Mouse (Mus musculus): ENCODE measurements around the gene Zfp65. TPM values are rescaled to one million over a fixed set of nuclear protein-coding genes. Genes with fewer than 3 reads are reported as not detected.
A peak's percentile ranks its signal among the peaks of the same experiment; 100 is the strongest.
"Not testable (repeated sequence)": the region's sequence is repeated elsewhere in the genome, so short reads cannot be mapped to it uniquely, and the experiment has no call there.

Gene Zfp65
- 3.2 and 3.5 TPM in 2 replicates for polyA plus RNA-seq (2014; fragmentation: Nextera tagmentation; extraction: Ambion mirVana)

DNA sequence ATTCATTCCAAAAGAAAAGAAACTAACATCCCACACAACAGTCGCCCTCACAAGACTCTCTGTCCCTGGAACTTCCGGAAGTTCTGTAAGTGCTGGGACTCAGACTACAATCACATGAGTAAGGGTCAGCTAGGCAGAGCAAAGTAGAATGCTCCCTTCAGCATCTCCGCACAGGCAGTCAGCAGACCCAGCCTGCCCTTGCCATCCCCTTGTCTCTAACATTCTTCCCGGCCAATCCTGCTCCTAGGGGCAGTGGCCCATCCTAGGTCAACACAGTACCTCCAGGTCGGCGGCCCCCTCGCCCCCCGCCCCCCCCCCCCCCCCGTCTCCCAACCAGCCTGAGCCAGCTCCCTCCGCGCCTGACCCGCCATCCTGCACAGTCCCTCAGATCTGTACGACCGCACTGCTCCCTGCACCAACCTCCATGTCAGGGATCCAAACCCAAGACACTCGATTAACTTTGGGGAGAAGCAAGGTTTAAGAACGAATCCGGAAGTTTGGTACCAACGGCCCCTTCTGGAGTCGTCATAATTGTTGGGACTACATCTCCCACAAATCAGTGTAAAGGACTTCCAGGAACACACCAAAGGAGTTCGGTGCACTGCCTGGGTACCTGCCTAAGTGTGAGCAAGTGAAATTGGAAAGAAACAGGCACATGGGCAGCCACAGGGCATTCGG, at the start of gene Zfp65:
Gene Zfp65, minus strand, starts transcription at position 533 of the 678 bp plus-strand sequence.
- peak within 1 kb of the TSS; percentile 65 for H3K4me2 ChIP-seq
- no peaks in the 10 kb centered on the region for H3K36me3 ChIP-seq (ENCODE audit: control insufficient read depth, insufficient read depth, low read length)
- no peaks in the 10 kb centered on the region for H3K27me3 ChIP-seq (replicated peaks; ENCODE audit: control insufficient read depth, insufficient read depth, low read length)
- 11% methylated on average over 16 of the region's 21 CpGs for WGBS
- H3K27ac ChIP-seq (ENCODE audit: low read depth, low read length): no peak within 1 kb of the TSS
- ATAC-seq (replicated peaks; ENCODE audit: low FRiP score) (peak; percentile 50), DNase-seq (ENCODE audit: low spot score) (peak; percentile 40)
- H3K4me3 ChIP-seq (ENCODE audit: low read depth, low read length): peak within 1 kb of the TSS; percentile 53
- H3K9me3 ChIP-seq (ENCODE audit: control insufficient read depth, low read length): no peaks in the 10 kb centered on the region
- no peaks in the 10 kb centered on the region for H3K4me1 ChIP-seq (replicated peaks; ENCODE audit: control insufficient read depth, insufficient read depth, low read length)
- peak within 1 kb of the TSS; percentile 63 for H3K9ac ChIP-seq (ENCODE audit: low read depth, low read length)

DNA sequence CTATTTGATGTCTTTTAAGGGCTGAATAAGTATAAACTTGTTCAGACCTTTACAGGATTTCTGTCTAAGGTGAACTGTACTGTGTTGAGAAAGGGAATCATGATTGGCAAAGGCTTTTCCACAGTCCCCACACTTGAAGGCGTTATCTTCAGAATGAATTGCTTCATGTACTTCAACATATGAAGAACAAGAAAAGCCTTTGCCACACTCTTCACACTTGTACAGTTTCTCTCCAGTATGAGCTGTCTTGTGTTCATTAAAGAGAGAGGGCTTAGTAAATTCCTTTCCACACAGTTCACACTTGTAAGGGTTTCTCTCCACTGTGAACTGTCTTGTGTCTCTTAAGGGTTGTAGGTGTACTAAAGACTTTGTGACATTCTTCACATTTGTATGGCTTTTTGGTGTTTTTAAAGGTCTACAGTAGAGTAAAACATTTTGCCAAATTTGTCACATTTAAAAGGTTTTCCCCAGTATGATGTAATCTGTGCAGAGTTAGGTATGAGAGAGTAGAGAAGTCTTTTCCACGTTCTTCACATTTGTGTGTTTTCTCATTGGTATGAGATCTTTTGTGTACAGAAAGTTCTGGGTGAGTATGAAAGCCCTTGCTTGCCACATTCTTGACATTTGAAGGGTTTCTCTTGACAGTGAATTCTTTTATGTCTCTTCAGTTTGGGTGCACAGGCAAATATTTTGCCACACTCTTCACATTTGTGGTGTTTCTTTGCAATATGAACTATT, 34.2 kb upstream of the Zfp65 start:
- Histone ChIP-seq H3K4me2 (no peak overlapping the region), H3K27me3 (replicated peaks; ENCODE audit: control insufficient read depth, insufficient read depth, low read length) (no peaks in the 10 kb centered on the region), H3K9ac (ENCODE audit: low read depth, low read length) (no peak overlapping the region), H3K36me3 (ENCODE audit: control insufficient read depth, insufficient read depth, low read length) (no peaks in the 10 kb centered on the region), H3K27ac (ENCODE audit: low read depth, low read length) (no peak overlapping the region), H3K4me3 (ENCODE audit: low read depth, low read length) (no peak overlapping the region), H3K4me1 (replicated peaks; ENCODE audit: control insufficient read depth, insufficient read depth, low read length) (no peaks in the 10 kb centered on the region), H3K9me3 (ENCODE audit: control insufficient read depth, low read length) (no peaks in the 10 kb centered on the region)
- WGBS: 79% methylated on average over 2 of the region's 2 CpGs
- DNase-seq (ENCODE audit: low spot score) (no peak), ATAC-seq (replicated peaks; ENCODE audit: low FRiP score) (no peak)

DNA sequence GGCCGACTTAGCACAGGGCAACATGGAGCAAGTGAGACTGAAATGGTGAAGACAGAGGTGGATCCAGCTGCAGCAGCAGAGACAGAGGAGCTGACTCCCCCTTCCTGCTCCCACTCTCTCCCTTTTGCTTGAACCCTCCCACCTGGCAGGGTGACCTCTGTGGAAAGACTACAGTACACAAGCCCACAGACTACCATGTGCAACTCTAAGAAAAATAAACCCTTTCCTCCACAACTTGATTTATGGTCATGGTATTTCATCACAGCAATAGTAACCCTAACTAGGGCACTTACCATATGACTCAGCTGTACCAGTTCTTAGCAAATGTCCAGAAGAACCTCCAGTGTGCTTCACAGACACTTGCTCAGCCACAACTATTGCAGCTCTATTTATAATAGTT, 31.0 kb upstream of the Zfp65 start:
- Histone ChIP-seq H3K9ac (ENCODE audit: low read depth, low read length) (no peak overlapping the region), H3K9me3 (ENCODE audit: control insufficient read depth, low read length) (no peaks in the 10 kb centered on the region), H3K4me3 (ENCODE audit: low read depth, low read length) (no peak overlapping the region), H3K4me2 (no peak overlapping the region), H3K27me3 (replicated peaks; ENCODE audit: control insufficient read depth, insufficient read depth, low read length) (no peaks in the 10 kb centered on the region), H3K27ac (ENCODE audit: low read depth, low read length) (no peak overlapping the region), H3K36me3 (ENCODE audit: control insufficient read depth, insufficient read depth, low read length) (no peaks in the 10 kb centered on the region), H3K4me1 (replicated peaks; ENCODE audit: control insufficient read depth, insufficient read depth, low read length) (no peaks in the 10 kb centered on the region)
- ATAC-seq (replicated peaks; ENCODE audit: low FRiP score) (no peak), DNase-seq (ENCODE audit: low spot score) (no peak)
- WGBS: 82% methylated on average over 1 of the region's 1 CpGs

DNA sequence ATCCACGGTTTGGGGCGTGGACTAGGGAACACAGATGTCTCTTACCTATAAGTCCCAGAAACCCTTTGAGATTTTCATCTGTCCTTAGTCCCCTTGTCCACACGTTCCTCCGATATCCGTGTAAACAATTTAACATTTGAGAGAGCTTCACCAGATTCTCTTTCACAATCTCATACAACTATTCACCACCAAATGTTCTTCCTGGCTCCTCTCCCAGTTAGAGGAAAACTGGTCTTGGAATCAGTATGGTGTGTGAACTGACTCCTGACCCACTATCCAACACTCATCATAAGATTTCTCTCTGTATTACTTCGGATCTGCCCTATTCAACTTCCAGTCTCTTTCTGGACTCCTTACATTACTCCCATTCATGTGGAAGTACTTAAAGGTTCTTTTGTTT, 26.8 kb upstream of the Zfp65 start:
- no peak overlapping the region for H3K27ac ChIP-seq (ENCODE audit: low read depth, low read length)
- H3K4me1 ChIP-seq (replicated peaks; ENCODE audit: control insufficient read depth, insufficient read depth, low read length): no peaks in the 10 kb centered on the region
- H3K36me3 ChIP-seq (ENCODE audit: control insufficient read depth, insufficient read depth, low read length): no peaks in the 10 kb centered on the region
- H3K9me3 ChIP-seq (ENCODE audit: control insufficient read depth, low read length): no peaks in the 10 kb centered on the region
- DNase-seq (ENCODE audit: low spot score) (no peak), ATAC-seq (replicated peaks; ENCODE audit: low FRiP score) (no peak)
- H3K4me3 ChIP-seq (ENCODE audit: low read depth, low read length): no peak overlapping the region
- H3K4me2 ChIP-seq: no peak overlapping the region
- 81% methylated on average over 6 of the region's 6 CpGs for WGBS
- H3K9ac ChIP-seq (ENCODE audit: low read depth, low read length): no peak overlapping the region
- no peaks in the 10 kb centered on the region for H3K27me3 ChIP-seq (replicated peaks; ENCODE audit: control insufficient read depth, insufficient read depth, low read length)

DNA sequence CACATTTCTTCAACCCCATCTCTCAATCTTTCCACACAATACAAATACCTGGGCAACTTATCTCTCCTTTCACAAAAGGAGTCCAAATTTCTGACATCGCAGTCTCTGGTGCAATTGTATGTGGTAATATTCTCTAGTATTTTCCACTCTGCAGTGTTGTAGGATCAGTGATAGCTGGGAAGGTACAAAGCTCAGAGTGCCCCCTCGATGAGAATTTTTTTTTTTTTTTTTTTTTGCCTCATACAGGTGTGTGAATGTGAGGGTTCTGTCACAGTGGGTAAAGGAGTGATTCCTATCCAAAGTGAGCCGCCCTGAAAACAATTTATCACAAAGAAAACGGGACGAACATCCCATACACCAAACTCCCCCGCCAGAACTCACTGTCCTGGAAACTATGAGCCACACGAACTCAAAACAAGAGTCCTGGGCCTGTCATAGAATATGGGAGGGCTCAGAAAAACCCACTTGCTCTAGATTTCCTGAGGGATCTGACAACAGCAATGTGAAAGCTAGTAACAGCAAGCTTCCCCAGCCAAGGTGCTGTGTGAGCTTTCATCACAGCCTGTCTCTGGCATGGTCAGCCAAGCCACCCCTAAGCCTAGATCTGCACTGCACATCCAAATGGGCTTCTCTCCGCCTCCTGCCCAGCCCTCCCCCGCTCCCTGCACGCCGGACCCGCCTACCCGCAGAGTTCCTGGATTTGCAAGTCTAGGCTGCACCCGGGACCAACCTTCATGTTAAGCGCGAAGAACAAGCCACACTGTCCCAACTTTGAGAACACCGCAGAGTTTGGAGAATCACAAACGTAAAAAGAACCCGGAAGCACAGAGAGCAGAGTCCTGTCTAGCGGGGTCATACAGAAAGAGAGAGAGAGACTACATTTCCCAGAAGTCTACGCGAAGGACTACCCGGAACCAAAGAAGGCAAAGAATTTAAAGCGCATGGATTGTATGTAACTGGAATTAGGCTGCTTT, 25.6 kb upstream of the Zfp65 start, which contains the start of gene Zfp85:
Gene Zfp85, minus strand, starts transcription at position 896 of the 974 bp plus-strand sequence.
- ATAC-seq (replicated peaks; ENCODE audit: low FRiP score) (peak; percentile 92), DNase-seq (ENCODE audit: low spot score) (peak; percentile 81)
- H3K27me3 ChIP-seq (replicated peaks; ENCODE audit: control insufficient read depth, insufficient read depth, low read length): no peaks in the 10 kb centered on the region
- peak within 1 kb of the TSS; percentile 60; the same call in 1 of the 2 replicates for H3K27ac ChIP-seq (ENCODE audit: low read depth, low read length)
- 7% methylated on average over 24 of the region's 24 CpGs for WGBS
- H3K4me3 ChIP-seq (ENCODE audit: low read depth, low read length): peak within 1 kb of the TSS; percentile 69
- peak within 1 kb of the TSS; percentile 70 for H3K4me2 ChIP-seq
- peak within 1 kb of the TSS; percentile 74 for H3K9ac ChIP-seq (ENCODE audit: low read depth, low read length)
- H3K9me3 ChIP-seq (ENCODE audit: control insufficient read depth, low read length): no peaks in the 10 kb centered on the region
- H3K4me1 ChIP-seq (replicated peaks; ENCODE audit: control insufficient read depth, insufficient read depth, low read length): no peaks in the 10 kb centered on the region
- H3K36me3 ChIP-seq (ENCODE audit: control insufficient read depth, insufficient read depth, low read length): no peaks in the 10 kb centered on the region

DNA sequence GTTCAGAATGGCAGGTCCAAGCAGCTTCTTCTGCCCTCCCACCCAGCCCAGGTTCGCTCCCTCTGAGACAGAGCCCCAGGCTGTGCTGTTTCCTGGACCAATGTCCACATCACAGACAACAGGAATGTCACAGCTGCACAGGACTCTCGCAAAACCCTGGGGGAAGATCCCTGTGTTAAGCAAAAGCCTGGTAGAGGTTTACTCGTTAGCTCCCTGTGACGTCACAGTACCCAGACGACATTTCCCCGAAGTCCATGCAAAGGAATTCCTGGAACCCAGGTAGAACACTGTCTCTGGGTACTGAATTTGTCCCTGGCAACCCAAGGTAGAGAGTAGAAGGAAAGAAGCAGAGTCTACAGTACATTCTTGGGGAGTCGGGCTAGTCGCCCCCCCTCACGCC, 14.9 kb upstream of the Zfp65 start:
- Histone ChIP-seq H3K4me1 (replicated peaks; ENCODE audit: control insufficient read depth, insufficient read depth, low read length) (no peaks in the 10 kb centered on the region), H3K4me2 (no peak overlapping the region), H3K4me3 (ENCODE audit: low read depth, low read length) (no peak overlapping the region), H3K27ac (ENCODE audit: low read depth, low read length) (no peak overlapping the region), H3K27me3 (replicated peaks; ENCODE audit: control insufficient read depth, insufficient read depth, low read length) (no peaks in the 10 kb centered on the region), H3K9me3 (ENCODE audit: control insufficient read depth, low read length) (no peaks in the 10 kb centered on the region), H3K9ac (ENCODE audit: low read depth, low read length) (no peak overlapping the region), H3K36me3 (ENCODE audit: control insufficient read depth, insufficient read depth, low read length) (no peaks in the 10 kb centered on the region; the same call in 1 of the 2 replicates)
- WGBS: 87% methylated on average over 9 of the region's 9 CpGs
- DNase-seq (ENCODE audit: low spot score) (no peak), ATAC-seq (replicated peaks; ENCODE audit: low FRiP score) (no peak)

DNA sequence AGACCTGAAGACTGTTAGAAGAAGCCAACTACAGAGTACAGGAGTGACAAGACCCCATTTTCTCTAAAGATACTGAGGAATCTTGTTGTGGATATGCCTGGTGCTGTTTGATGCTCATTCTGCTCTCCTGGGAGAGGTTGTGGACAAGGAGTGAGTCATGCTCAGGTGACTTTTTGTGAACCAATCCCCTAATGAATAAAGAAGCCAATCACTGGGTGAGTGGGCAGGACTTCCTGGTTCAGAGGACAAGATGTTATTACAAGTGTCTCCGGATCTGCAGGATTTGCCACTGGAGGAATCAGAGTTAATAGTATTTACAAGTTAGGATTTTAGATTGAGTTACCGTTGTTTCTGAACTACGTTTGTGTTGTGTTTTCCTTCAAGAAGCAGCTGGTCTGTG, 14.0 kb upstream of the Zfp65 start:
- H3K4me2 ChIP-seq: no peak overlapping the region
- ATAC-seq (replicated peaks; ENCODE audit: low FRiP score) (no peak), DNase-seq (ENCODE audit: low spot score) (no peak)
- no peaks in the 10 kb centered on the region for H3K9me3 ChIP-seq (ENCODE audit: control insufficient read depth, low read length)
- H3K4me3 ChIP-seq (ENCODE audit: low read depth, low read length): no peak overlapping the region
- H3K27me3 ChIP-seq (replicated peaks; ENCODE audit: control insufficient read depth, insufficient read depth, low read length): no peaks in the 10 kb centered on the region
- no peak overlapping the region for H3K27ac ChIP-seq (ENCODE audit: low read depth, low read length)
- H3K4me1 ChIP-seq (replicated peaks; ENCODE audit: control insufficient read depth, insufficient read depth, low read length): no peaks in the 10 kb centered on the region
- no peaks in the 10 kb centered on the region; the same call in 1 of the 2 replicates for H3K36me3 ChIP-seq (ENCODE audit: control insufficient read depth, insufficient read depth, low read length)
- 90% methylated on average over 3 of the region's 3 CpGs for WGBS
- H3K9ac ChIP-seq (ENCODE audit: low read depth, low read length): no peak overlapping the region

DNA sequence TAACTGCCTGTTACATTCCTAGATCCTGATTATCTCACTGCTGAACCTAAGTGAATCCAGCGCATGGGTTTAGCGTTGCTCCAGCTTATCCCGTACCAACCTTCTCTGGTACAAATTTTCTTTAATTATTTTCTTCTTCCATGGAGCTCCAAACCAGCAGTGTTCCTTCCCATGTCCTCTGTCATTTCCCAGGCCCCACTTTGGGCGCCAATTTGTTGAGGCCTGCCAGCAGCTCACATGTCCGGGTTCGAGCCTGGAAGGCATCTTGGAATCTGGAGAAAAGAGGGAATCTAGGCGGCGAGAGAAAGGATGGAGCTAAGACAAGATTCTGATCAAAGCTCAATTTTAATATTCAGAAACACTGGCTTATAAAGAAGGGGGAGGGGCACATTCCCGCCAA, 5.4 kb upstream of the Zfp65 start:
- DNase-seq (ENCODE audit: low spot score); H3K4me2 ChIP-seq; H3K4me3 ChIP-seq (ENCODE audit: low read depth, low read length); H3K27me3 ChIP-seq (replicated peaks; ENCODE audit: control insufficient read depth, insufficient read depth, low read length); H3K36me3 ChIP-seq (ENCODE audit: control insufficient read depth, insufficient read depth, low read length); H3K9ac ChIP-seq (ENCODE audit: low read depth, low read length); H3K9me3 ChIP-seq (ENCODE audit: control insufficient read depth, low read length); ATAC-seq (replicated peaks; ENCODE audit: low FRiP score); H3K27ac ChIP-seq (ENCODE audit: low read depth, low read length); H3K4me1 ChIP-seq (replicated peaks; ENCODE audit: control insufficient read depth, insufficient read depth, low read length): not testable (repeated sequence)
- 89% methylated on average over 9 of the region's 9 CpGs for WGBS
